Mouse (Mus musculus) heart, postnatal 0 days (tissue): ENCODE measurements around the gene Hdac4.

ENCODE experiments used
- CTCF ChIP-seq: IDR thresholded peaks from 2 replicates; pipeline ENCODE4 v1.5.1; 2016; ENCODE audit warnings: antibody characterized with exemption, control low read depth, low read depth
- EP300 ChIP-seq: IDR thresholded peaks from 2 replicates; pipeline ENCODE4 v1.6.1; 2016; ENCODE audit warnings: antibody characterized with exemption, low read depth

DNA sequence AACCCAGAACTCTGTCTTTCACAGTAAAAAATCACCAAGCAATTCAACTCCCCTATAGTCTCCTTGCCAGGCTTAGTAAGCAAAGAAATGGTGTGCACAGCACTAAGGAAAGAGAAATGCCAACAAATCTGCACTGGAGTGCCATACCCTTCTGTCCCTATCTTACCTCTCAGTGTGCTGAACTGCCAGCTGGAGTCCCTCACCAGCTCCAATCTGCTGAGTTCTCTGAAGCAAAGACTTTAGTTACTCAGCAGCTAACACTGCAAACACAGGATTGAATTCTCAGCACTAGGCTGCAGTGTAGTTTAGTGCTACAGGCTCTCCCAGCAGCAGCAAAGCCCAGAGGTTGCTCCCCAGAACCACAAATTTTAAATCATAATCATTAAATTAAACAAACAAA lies 151.5 kb downstream of the Hdac4 start:
- TF ChIP-seq CTCF (no peak), EP300 (no peak)
